Mouse (Mus musculus) B cell, adult (primary cell): ENCODE results near the gene Dcun1d5. TPM values are rescaled to one million over a fixed set of nuclear protein-coding genes. Genes with fewer than 3 reads are reported as not detected.

Experiments used
- total RNA-seq: library from RNA; stranded (reverse); gene quantifications from 4 replicates; pipeline ENCODE4 v1.2.4, GENCODE M21; 2023; ENCODE audit not compliant: inconsistent age

Gene Dcun1d5
- 67.0 to 80.0 TPM (median 72.4 TPM) in 4 replicates for total RNA-seq

DNA sequence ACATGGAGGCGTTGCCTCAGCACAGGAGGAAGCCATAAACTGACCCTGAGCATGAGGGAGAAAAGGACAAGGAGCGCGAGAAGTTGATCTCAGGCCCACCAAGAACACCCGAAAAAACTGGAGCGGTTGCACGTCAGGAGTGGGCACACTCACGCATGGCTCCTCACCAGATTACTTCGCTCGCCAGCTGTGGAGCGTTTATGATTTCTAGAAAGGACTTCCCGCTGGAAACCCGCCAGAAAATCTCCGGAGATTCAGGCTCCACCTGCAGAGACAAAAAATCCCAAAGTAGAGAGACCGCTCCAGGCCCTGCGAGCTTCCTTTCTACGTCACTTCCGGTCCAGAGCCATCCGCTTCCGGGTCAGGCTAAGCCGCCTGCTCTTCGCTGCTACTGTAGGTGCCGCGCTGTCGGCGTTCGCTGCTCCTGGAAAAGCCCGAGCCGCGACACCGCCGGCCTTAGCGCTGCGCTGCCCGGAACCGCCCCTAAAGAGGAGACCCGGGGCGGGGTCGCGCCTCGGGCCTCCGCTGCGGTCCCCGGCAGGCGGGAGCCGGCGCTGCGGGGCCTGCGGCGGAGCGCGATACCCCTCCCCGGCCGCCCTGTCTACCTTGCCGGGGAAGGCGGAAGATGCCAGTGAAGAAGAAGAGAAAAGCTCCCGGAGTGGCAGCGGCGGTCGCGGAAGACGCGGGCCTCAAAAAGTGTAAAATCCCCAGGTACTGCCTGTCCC, at the start of gene Dcun1d5, which contains the start of gene Dync2h1:
Dcun1d5 (plus strand) TSS at position 349 of the 725 bp plus-strand sequence.
Dync2h1 (minus strand) TSS at position 275 of the 725 bp plus-strand sequence.

Other genes with a start within 250 kb of the Dcun1d5 start
- gene Dync2h1, start 74 bp upstream of the Dcun1d5 start, total RNA-seq, result 6.0 to 7.0 TPM (median 6.3 TPM) in 4 replicates
- gene Mmp13, start 88.0 kb downstream of the Dcun1d5 start, total RNA-seq, result not detected in 4 replicates
- 1.4 TPM in 1 of 4 replicates, not detected in the others for gene Mmp12, start 159.9 kb downstream of the Dcun1d5 start, total RNA-seq
- not detected in 4 replicates for gene Mmp1b, start 203.5 kb downstream of the Dcun1d5 start, total RNA-seq